Mouse (Mus musculus): ENCODE measurements at regions not wholly inside any gene's neighbourhood (a gene's known extent, or its start where the extent isn't known, plus 50 kb on each side); places are given as distances from the start of the nearest gene placed in this dataset.

- Histone ChIP-seq H3K36me3 (ENCODE audit: insufficient read depth, low read length) (no peaks in the 10 kb centered on the region), H3K4me3 (replicated peaks; ENCODE audit: low read length) (no peak overlapping the region), H3K27me3 (ENCODE audit: insufficient read depth, low read length) (no peaks in the 10 kb centered on the region), H3K4me1 (replicated peaks; ENCODE audit: low read depth, low read length) (no peaks in the 10 kb centered on the region), H3K9me3 (ENCODE audit: low read length) (peaks cover 45% of the 10 kb centered on the region)
- TF ChIP-seq NANOG (IDR thresholded peaks at IDR 0.05; ENCODE audit: borderline replicate concordance, low read length): no peak
- no peak for TF ChIP-seq POU5F1 (IDR thresholded peaks at IDR 0.05; ENCODE audit: borderline replicate concordance, low read length)
- no peak for TF ChIP-seq CTCF (conservative IDR thresholded peaks at IDR 0.05; ENCODE audit: low read length)
These were observed 270.7 kb upstream of the Hs6st1 start for GRCm38 (mm10) chr1:35797526-35797925.

- Histone ChIP-seq H3K4me3 (replicated peaks; ENCODE audit: low read length) (no peak overlapping the region), H3K9me3 (ENCODE audit: low read length) (peaks cover 13% of the 10 kb centered on the region), H3K36me3 (ENCODE audit: insufficient read depth, low read length) (no peaks in the 10 kb centered on the region), H3K4me1 (replicated peaks; ENCODE audit: low read depth, low read length) (peaks cover 12% of the 10 kb centered on the region), H3K27me3 (ENCODE audit: insufficient read depth, low read length) (peaks cover 7% of the 10 kb centered on the region; the same call in 1 of the 2 replicates)
- TF ChIP-seq CTCF (conservative IDR thresholded peaks at IDR 0.05; ENCODE audit: low read length) (no peak), POU5F1 (IDR thresholded peaks at IDR 0.05; ENCODE audit: borderline replicate concordance, low read length) (no peak), NANOG (IDR thresholded peaks at IDR 0.05; ENCODE audit: borderline replicate concordance, low read length) (no peak)
These were observed 262.7 kb upstream of the Hs6st1 start for GRCm38 (mm10) chr1:35805546-35805945.

- H3K4me1 ChIP-seq (replicated peaks; ENCODE audit: low read depth, low read length): peaks cover 20% of the 10 kb centered on the region
- TF ChIP-seq NANOG (IDR thresholded peaks at IDR 0.05; ENCODE audit: borderline replicate concordance, low read length) (no peak), POU5F1 (IDR thresholded peaks at IDR 0.05; ENCODE audit: borderline replicate concordance, low read length) (no peak), CTCF (conservative IDR thresholded peaks at IDR 0.05; ENCODE audit: low read length) (no peak)
- no peak overlapping the region for H3K4me3 ChIP-seq (replicated peaks; ENCODE audit: low read length)
- H3K36me3 ChIP-seq (ENCODE audit: insufficient read depth, low read length): no peaks in the 10 kb centered on the region
- H3K9me3 ChIP-seq (ENCODE audit: low read length): peaks cover 10% of the 10 kb centered on the region
- H3K27me3 ChIP-seq (ENCODE audit: insufficient read depth, low read length): peaks cover 7% of the 10 kb centered on the region; the same call in 1 of the 2 replicates
These were observed 261.9 kb upstream of the Hs6st1 start for GRCm38 (mm10) chr1:35806329-35806728.

GRCm38 (mm10) chr1:35806731-35807130 is 261.5 kb upstream of the Hs6st1 start:
- Histone ChIP-seq H3K36me3 (ENCODE audit: insufficient read depth, low read length) (no peaks in the 10 kb centered on the region), H3K4me3 (replicated peaks; ENCODE audit: low read length) (no peak overlapping the region), H3K9me3 (ENCODE audit: low read length) (peaks cover 6% of the 10 kb centered on the region; the same call in 1 of the 2 replicates), H3K27me3 (ENCODE audit: insufficient read depth, low read length) (peaks cover 7% of the 10 kb centered on the region; the same call in 1 of the 2 replicates), H3K4me1 (replicated peaks; ENCODE audit: low read depth, low read length) (peaks cover 24% of the 10 kb centered on the region)
- TF ChIP-seq POU5F1 (IDR thresholded peaks at IDR 0.05; ENCODE audit: borderline replicate concordance, low read length) (no peak), NANOG (IDR thresholded peaks at IDR 0.05; ENCODE audit: borderline replicate concordance, low read length) (no peak), CTCF (conservative IDR thresholded peaks at IDR 0.05; ENCODE audit: low read length) (no peak)

GRCm38 (mm10) chr1:35808894-35809293 is 259.3 kb upstream of the Hs6st1 start:
- TF ChIP-seq POU5F1 (IDR thresholded peaks at IDR 0.05; ENCODE audit: borderline replicate concordance, low read length) (no peak), CTCF (conservative IDR thresholded peaks at IDR 0.05; ENCODE audit: low read length) (no peak), NANOG (IDR thresholded peaks at IDR 0.05; ENCODE audit: borderline replicate concordance, low read length) (no peak)
- no peak overlapping the region for H3K4me3 ChIP-seq (replicated peaks; ENCODE audit: low read length)
- H3K27me3 ChIP-seq (ENCODE audit: insufficient read depth, low read length): peaks cover 7% of the 10 kb centered on the region; the same call in 1 of the 2 replicates
- H3K4me1 ChIP-seq (replicated peaks; ENCODE audit: low read depth, low read length): peaks cover 32% of the 10 kb centered on the region
- H3K36me3 ChIP-seq (ENCODE audit: insufficient read depth, low read length): no peaks in the 10 kb centered on the region
- no peaks in the 10 kb centered on the region for H3K9me3 ChIP-seq (ENCODE audit: low read length)

GRCm38 (mm10) chr1:35809341-35809740 is 258.9 kb upstream of the Hs6st1 start:
- Histone ChIP-seq H3K9me3 (ENCODE audit: low read length) (no peaks in the 10 kb centered on the region), H3K4me1 (replicated peaks; ENCODE audit: low read depth, low read length) (peaks cover 36% of the 10 kb centered on the region), H3K27me3 (ENCODE audit: insufficient read depth, low read length) (peaks cover 7% of the 10 kb centered on the region; the same call in 1 of the 2 replicates), H3K4me3 (replicated peaks; ENCODE audit: low read length) (no peak overlapping the region), H3K36me3 (ENCODE audit: insufficient read depth, low read length) (no peaks in the 10 kb centered on the region)
- TF ChIP-seq CTCF (conservative IDR thresholded peaks at IDR 0.05; ENCODE audit: low read length) (no peak), NANOG (IDR thresholded peaks at IDR 0.05; ENCODE audit: borderline replicate concordance, low read length) (no peak), POU5F1 (IDR thresholded peaks at IDR 0.05; ENCODE audit: borderline replicate concordance, low read length) (no peak)

GRCm38 (mm10) chr1:35810571-35811342 is 257.4 kb upstream of the Hs6st1 start:
- no peak for TF ChIP-seq CTCF (conservative IDR thresholded peaks at IDR 0.05; ENCODE audit: low read length)
- no peak for TF ChIP-seq NANOG (IDR thresholded peaks at IDR 0.05; ENCODE audit: borderline replicate concordance, low read length)
- TF ChIP-seq POU5F1 (IDR thresholded peaks at IDR 0.05; ENCODE audit: borderline replicate concordance, low read length): no peak
- Histone ChIP-seq H3K36me3 (ENCODE audit: insufficient read depth, low read length) (no peaks in the 10 kb centered on the region), H3K9me3 (ENCODE audit: low read length) (no peaks in the 10 kb centered on the region), H3K4me1 (replicated peaks; ENCODE audit: low read depth, low read length) (peaks cover 48% of the 10 kb centered on the region), H3K4me3 (replicated peaks; ENCODE audit: low read length) (no peak overlapping the region), H3K27me3 (ENCODE audit: insufficient read depth, low read length) (peaks cover 7% of the 10 kb centered on the region; the same call in 1 of the 2 replicates)

GRCm38 (mm10) chr1:35811380-35811779 is 256.8 kb upstream of the Hs6st1 start:
- TF ChIP-seq POU5F1 (IDR thresholded peaks at IDR 0.05; ENCODE audit: borderline replicate concordance, low read length) (no peak), CTCF (conservative IDR thresholded peaks at IDR 0.05; ENCODE audit: low read length) (no peak), NANOG (IDR thresholded peaks at IDR 0.05; ENCODE audit: borderline replicate concordance, low read length) (no peak)
- Histone ChIP-seq H3K4me1 (replicated peaks; ENCODE audit: low read depth, low read length) (peaks cover 54% of the 10 kb centered on the region), H3K27me3 (ENCODE audit: insufficient read depth, low read length) (peaks cover 7% of the 10 kb centered on the region; the same call in 1 of the 2 replicates), H3K9me3 (ENCODE audit: low read length) (no peaks in the 10 kb centered on the region), H3K36me3 (ENCODE audit: insufficient read depth, low read length) (no peaks in the 10 kb centered on the region), H3K4me3 (replicated peaks; ENCODE audit: low read length) (no peak overlapping the region)

All from E14TG2a.4 (cell line).